Mouse (Mus musculus) forebrain, postnatal 0 days (tissue): ENCODE data around the gene Eif2b3. TPM values are rescaled to one million over a fixed set of nuclear protein-coding genes. Genes with fewer than 3 reads are reported as not detected.

Experiments
- ATAC-seq: fragments of 200-750 bp; cut with Nextera tagmentation; 2 replicates; pipeline ENCODE4 v1.8.0; 2017; ENCODE audit warnings: mild to moderate bottlenecking, moderate library complexity
- DNase-seq: peaks from one replicate; pipeline ENCODE4 v3.0.0-alpha.2; 2015
- H3K27ac ChIP-seq: fragments of 300-500 bp; sonication (generic); 2 replicates; pipeline ENCODE4 v1.5.1; 2014; ENCODE audit warnings: low read depth, mild to moderate bottlenecking, antibody characterized with exemption, low read length, moderate library complexity, mixed read lengths
- H3K27me3 ChIP-seq: fragments of 300-500 bp; sonication (generic); 2 replicates; pipeline ENCODE4 v1.6.1; 2014; ENCODE audit warnings: mild to moderate bottlenecking, low read length, mixed read lengths; ENCODE audit not compliant: insufficient read depth
- H3K36me3 ChIP-seq: fragments of 300-500 bp; sonication (generic); 2 replicates; pipeline ENCODE4 v1.6.1; 2014; ENCODE audit warnings: mild to moderate bottlenecking, moderate library complexity; ENCODE audit not compliant: insufficient read depth
- H3K4me1 ChIP-seq: fragments of 300-500 bp; sonication (generic); 2 replicates; pipeline ENCODE4 v1.6.1; 2014; ENCODE audit warnings: antibody characterized with exemption; ENCODE audit not compliant: insufficient read depth
- H3K4me2 ChIP-seq: fragments of 300-500 bp; sonication (generic); 2 replicates; pipeline ENCODE4 v1.6.1; 2014; ENCODE audit warnings: low read depth, mild to moderate bottlenecking, moderate library complexity
- H3K4me3 ChIP-seq: fragments of 300-500 bp; sonication (generic); 2 replicates; pipeline ENCODE4 v1.5.1; 2014; ENCODE audit warnings: low read depth, low read length, mixed read lengths
- H3K9ac ChIP-seq: fragments of 300-500 bp; sonication (generic); 2 replicates; pipeline ENCODE4 v1.6.1; 2014; ENCODE audit warnings: mild to moderate bottlenecking
- H3K9me3 ChIP-seq: fragments of 300-500 bp; sonication (generic); 2 replicates; pipeline ENCODE4 v1.6.1; 2016; ENCODE audit warnings: low read length
- CTCF ChIP-seq: sonication (generic); IDR thresholded peaks from 2 replicates; pipeline ENCODE4 v1.5.1; 2016; ENCODE audit warnings: antibody characterized with exemption, control low read depth, low read depth
- WGBS: fragments of 180-500 bp; shearing (Covaris S2); extraction: QIAGEN DNeasy Blood & Tissue Kit; methylation state at CpG from one replicate; pipeline ENCODE4 v1.1.7; 2014; 5-methylcytosine and 5-hydroxymethylcytosine counted together
- polyA plus RNA-seq: library from polyadenylated mRNA; unstranded; fragments of >200 nt; fragmentation: Nextera tagmentation; extraction: Ambion mirVana; gene quantifications from 2 replicates; pipeline ENCODE4 v1.2.1, GENCODE M21; 2015
- total RNA-seq: library from RNA; depleted of rRNA; stranded (reverse); fragments of >200 nt; gene quantifications from 2 replicates; pipeline ENCODE4 v1.2.3, GENCODE M21; 2014

Gene Eif2b3
- total and polyA plus RNA-seq, 2 experiments from 2014 or later: 24.7 to 59.9 TPM

DNA sequence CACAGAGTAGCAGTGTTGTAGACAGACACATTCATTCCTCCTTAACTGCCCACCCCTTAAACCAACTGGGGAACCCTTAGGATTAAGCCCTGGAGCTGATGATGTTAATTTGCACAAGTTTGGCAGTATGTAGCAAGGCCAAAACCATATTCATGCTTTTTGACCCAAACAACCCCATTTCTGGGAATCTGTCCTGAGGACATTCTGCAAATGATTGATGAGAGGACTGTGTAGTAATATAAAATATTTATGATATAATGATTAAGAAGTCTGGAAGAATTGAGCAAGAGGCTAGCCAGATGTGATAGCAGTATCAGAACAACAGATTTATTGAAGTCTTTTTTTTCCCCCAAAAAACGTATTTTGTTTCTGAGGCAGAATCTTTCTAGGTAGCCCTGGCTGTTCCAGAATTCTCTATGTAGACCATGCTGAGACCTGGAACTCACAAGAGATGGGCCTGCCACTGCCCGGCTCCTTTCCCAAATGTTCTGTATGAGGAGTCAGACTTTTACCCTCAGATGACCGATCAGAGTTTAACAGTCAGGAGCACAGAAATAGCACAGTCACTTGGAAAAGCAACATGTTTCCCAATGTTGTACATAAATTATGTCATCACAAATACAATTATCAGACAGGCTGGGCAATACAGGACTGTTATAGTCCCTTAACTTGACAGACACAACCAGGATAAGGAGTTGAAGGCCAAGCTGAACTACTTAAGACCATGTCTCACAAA, 75.6 kb downstream of the Eif2b3 start:
- H3K4me3 ChIP-seq: no peak overlapping the region
- no peak overlapping the region for H3K4me2 ChIP-seq
- no peak for TF ChIP-seq CTCF
- H3K9ac ChIP-seq: no peak overlapping the region
- peaks cover 9% of the 10 kb centered on the region; the same call in 1 of the 2 replicates for H3K4me1 ChIP-seq
- H3K36me3 ChIP-seq: no peaks in the 10 kb centered on the region
- no peak for DNase-seq
- no peaks in the 10 kb centered on the region for H3K9me3 ChIP-seq
- WGBS: 81% methylated on average over 3 of the region's 3 CpGs
- no peak overlapping the region for H3K27ac ChIP-seq
- H3K27me3 ChIP-seq: no peaks in the 10 kb centered on the region
- ATAC-seq: no peak

DNA sequence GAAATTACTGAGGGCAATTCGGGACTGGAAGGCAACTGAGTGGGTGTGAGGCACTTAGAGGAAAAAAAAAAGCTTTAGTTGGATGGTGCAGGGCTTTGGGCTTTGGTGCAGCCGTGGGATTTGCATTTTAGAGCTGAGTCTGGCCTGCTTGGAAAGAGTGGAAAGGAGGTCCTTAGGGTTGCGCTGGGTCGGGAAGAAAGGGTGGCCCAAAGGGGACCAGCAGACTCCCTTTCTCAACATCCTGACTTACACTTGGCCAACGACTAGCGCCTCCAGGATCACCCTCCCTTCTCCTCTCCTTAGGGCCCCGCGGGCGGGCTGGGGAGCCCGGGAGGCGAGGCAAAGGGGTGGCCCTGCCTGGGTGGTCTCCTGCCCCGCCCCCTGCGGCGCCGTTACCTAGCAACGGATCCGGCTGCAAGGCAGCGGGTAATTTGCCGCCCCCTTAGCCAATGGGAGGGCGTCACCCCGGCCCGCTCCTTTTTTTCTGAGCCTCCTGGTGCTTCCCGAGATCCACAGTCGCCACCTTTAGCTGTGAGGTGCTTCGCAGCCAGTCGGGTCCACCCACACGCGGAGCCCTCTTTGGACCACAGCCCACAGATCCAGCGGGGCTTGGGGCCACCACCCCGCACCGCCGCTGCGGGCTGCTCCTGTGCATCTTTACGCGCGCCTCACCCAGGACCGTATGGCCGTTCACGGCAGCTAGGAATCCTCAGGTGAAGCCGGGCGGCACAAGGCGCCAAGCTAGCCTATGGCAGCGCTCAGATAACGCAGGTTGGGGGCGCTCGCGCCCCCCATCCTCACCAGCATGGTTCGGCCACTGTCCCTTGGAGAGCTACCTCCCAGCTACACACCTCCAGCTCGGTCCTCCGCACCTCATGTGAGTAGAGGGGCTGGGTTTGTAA, 76.6 kb downstream of the Eif2b3 start, which contains the start of gene Ptch2:
Ptch2 (plus strand) TSS at position 525 of the 902 bp plus-strand sequence.
- Histone ChIP-seq H3K9ac (peak within 1 kb of the TSS; percentile 77), H3K4me1 (peaks cover 9% of the 10 kb centered on the region; the same call in 1 of the 2 replicates), H3K4me3 (peak within 1 kb of the TSS; percentile 67), H3K36me3 (peaks cover 2% of the 10 kb centered on the region; the same call in 1 of the 2 replicates), H3K4me2 (peak within 1 kb of the TSS; percentile 97), H3K27me3 (no peaks in the 10 kb centered on the region), H3K27ac (peak within 1 kb of the TSS; percentile 69), H3K9me3 (no peaks in the 10 kb centered on the region)
- ATAC-seq (peak; percentile 95), DNase-seq (peak; percentile 87)
- TF ChIP-seq CTCF: peak; percentile 36; the same call in 1 of the 2 replicates
- 2% methylated on average over 49 of the region's 50 CpGs for WGBS

GRCm38 (mm10) chr4:117096666-117097065, 77.5 kb downstream of the Eif2b3 start:
- H3K27me3 ChIP-seq: no peaks in the 10 kb centered on the region
- peaks cover 2% of the 10 kb centered on the region; the same call in 1 of the 2 replicates for H3K36me3 ChIP-seq
- DNase-seq: no peak
- TF ChIP-seq CTCF: no peak
- H3K4me3 ChIP-seq: peak overlapping the region; percentile 67
- H3K27ac ChIP-seq: no peak overlapping the region
- peaks cover 9% of the 10 kb centered on the region; the same call in 1 of the 2 replicates for H3K4me1 ChIP-seq
- 13% methylated on average over 5 of the region's 5 CpGs for WGBS
- no peak for ATAC-seq
- peak overlapping the region; percentile 97 for H3K4me2 ChIP-seq
- no peaks in the 10 kb centered on the region for H3K9me3 ChIP-seq
- peak overlapping the region; percentile 77 for H3K9ac ChIP-seq

GRCm38 (mm10) chr4:117097969-117098763, 79.0 kb downstream of the Eif2b3 start:
- DNase-seq: no peak
- no peaks in the 10 kb centered on the region for H3K27me3 ChIP-seq
- 64% methylated on average over 8 of the region's 8 CpGs for WGBS
- no peaks in the 10 kb centered on the region for H3K9me3 ChIP-seq
- no peak overlapping the region for H3K27ac ChIP-seq
- H3K36me3 ChIP-seq: peaks cover 2% of the 10 kb centered on the region; the same call in 1 of the 2 replicates
- H3K4me1 ChIP-seq: peaks cover 9% of the 10 kb centered on the region; the same call in 1 of the 2 replicates
- no peak for TF ChIP-seq CTCF
- no peak overlapping the region for H3K4me3 ChIP-seq
- no peak overlapping the region for H3K9ac ChIP-seq
- ATAC-seq: no peak
- peak overlapping the region; percentile 97 for H3K4me2 ChIP-seq

DNA sequence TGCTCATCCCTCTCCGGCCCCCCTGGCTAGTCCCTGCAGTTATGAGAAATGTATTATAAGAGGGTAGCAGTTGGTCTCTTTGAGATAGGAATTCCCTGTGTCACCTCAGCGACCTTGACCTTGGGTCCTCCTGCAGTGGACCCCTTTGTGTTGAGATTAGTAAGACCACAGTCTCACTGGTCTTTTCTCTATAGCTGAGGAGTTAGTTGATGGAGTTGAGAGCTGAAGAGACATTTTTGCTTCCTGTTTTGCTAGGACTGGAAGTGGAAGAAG, 79.5 kb downstream of the Eif2b3 start:
- H3K9ac ChIP-seq: no peak overlapping the region
- DNase-seq: no peak
- no peak for TF ChIP-seq CTCF
- H3K4me1 ChIP-seq: peaks cover 9% of the 10 kb centered on the region; the same call in 1 of the 2 replicates
- no peaks in the 10 kb centered on the region for H3K27me3 ChIP-seq
- no peak for ATAC-seq
- no peak overlapping the region for H3K4me2 ChIP-seq
- no peaks in the 10 kb centered on the region for H3K9me3 ChIP-seq
- no peak overlapping the region for H3K27ac ChIP-seq
- peaks cover 2% of the 10 kb centered on the region; the same call in 1 of the 2 replicates for H3K36me3 ChIP-seq
- no peak overlapping the region for H3K4me3 ChIP-seq
- WGBS: 67% methylated on average over 2 of the region's 2 CpGs

DNA sequence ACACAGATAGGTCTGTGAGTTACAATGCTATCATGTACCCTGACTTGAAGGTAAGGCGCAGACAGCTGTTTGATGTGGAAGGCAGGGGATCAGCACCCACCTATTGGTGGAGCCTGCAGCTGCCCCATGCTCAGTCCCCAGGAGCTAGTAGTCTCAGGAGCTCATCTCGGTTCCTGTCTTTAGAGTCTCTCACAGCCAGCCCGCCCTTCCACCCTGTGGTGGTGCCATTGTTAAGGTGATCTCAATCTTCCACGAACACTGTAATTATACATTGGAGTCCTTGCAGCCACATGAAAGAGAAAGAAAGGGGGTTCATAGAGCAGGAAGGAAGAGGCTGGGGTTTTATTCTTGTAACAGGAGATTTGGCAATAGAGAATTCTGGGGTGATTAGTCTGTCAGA, 80.8 kb downstream of the Eif2b3 start:
- no peaks in the 10 kb centered on the region for H3K9me3 ChIP-seq
- ATAC-seq: no peak

More for the DNA sequence above, 80.8 kb downstream of the Eif2b3 start:
- H3K4me2 ChIP-seq: no peak overlapping the region
- no peak overlapping the region for H3K4me3 ChIP-seq
- peaks cover 9% of the 10 kb centered on the region; the same call in 1 of the 2 replicates for H3K4me1 ChIP-seq
- 58% methylated on average over 4 of the region's 4 CpGs for WGBS
- DNase-seq: no peak
- TF ChIP-seq CTCF: no peak
- H3K36me3 ChIP-seq: peaks cover 2% of the 10 kb centered on the region; the same call in 1 of the 2 replicates
- no peaks in the 10 kb centered on the region for H3K27me3 ChIP-seq
- no peak overlapping the region for H3K27ac ChIP-seq
- H3K9ac ChIP-seq: no peak overlapping the region
